Mouse (Mus musculus): ENCODE measurements around the gene Phactr2. TPM values are rescaled to one million over a fixed set of nuclear protein-coding genes. Genes with fewer than 3 reads are reported as not detected.
A peak's percentile ranks its signal among the peaks of the same experiment; 100 is the strongest.

Gene Phactr2
- polyA plus RNA-seq, 1 experiment from 2014 or later: 6.7 TPM

GRCm38 (mm10) chr10:13453200-13453990 lies 20.8 kb downstream of the Phactr2 start:
- Histone ChIP-seq H3K27ac (ENCODE audit: low read depth, low read length) (no peak overlapping the region), H3K36me3 (ENCODE audit: control insufficient read depth, insufficient read depth, low read length) (no peaks in the 10 kb centered on the region), H3K4me2 (ENCODE audit: low read length) (no peak overlapping the region), H3K27me3 (replicated peaks; ENCODE audit: control insufficient read depth, insufficient read depth, low read length) (no peaks in the 10 kb centered on the region), H3K4me3 (ENCODE audit: low read length) (no peak overlapping the region), H3K9ac (ENCODE audit: low read depth, low read length) (no peak overlapping the region), H3K9me3 (ENCODE audit: control insufficient read depth, low read length) (no peaks in the 10 kb centered on the region), H3K4me1 (ENCODE audit: control insufficient read depth, insufficient read depth, low read depth, low read length) (no peaks in the 10 kb centered on the region)
- no peak for ATAC-seq
- WGBS: 91% methylated on average over 13 of the region's 13 CpGs

GRCm38 (mm10) chr10:13451640-13452039 lies 22.6 kb downstream of the Phactr2 start:
- H3K27me3 ChIP-seq (replicated peaks; ENCODE audit: control insufficient read depth, insufficient read depth, low read length): no peaks in the 10 kb centered on the region
- no peaks in the 10 kb centered on the region for H3K4me1 ChIP-seq (ENCODE audit: control insufficient read depth, insufficient read depth, low read depth, low read length)
- no peaks in the 10 kb centered on the region for H3K36me3 ChIP-seq (ENCODE audit: control insufficient read depth, insufficient read depth, low read length)
- ATAC-seq: no peak
- no peaks in the 10 kb centered on the region for H3K9me3 ChIP-seq (ENCODE audit: control insufficient read depth, low read length)
- no peak overlapping the region for H3K27ac ChIP-seq (ENCODE audit: low read depth, low read length)
- 80% methylated on average over 6 of the region's 6 CpGs for WGBS
- no peak overlapping the region for H3K9ac ChIP-seq (ENCODE audit: low read depth, low read length)
- no peak overlapping the region for H3K4me3 ChIP-seq (ENCODE audit: low read length)
- H3K4me2 ChIP-seq (ENCODE audit: low read length): no peak overlapping the region

DNA sequence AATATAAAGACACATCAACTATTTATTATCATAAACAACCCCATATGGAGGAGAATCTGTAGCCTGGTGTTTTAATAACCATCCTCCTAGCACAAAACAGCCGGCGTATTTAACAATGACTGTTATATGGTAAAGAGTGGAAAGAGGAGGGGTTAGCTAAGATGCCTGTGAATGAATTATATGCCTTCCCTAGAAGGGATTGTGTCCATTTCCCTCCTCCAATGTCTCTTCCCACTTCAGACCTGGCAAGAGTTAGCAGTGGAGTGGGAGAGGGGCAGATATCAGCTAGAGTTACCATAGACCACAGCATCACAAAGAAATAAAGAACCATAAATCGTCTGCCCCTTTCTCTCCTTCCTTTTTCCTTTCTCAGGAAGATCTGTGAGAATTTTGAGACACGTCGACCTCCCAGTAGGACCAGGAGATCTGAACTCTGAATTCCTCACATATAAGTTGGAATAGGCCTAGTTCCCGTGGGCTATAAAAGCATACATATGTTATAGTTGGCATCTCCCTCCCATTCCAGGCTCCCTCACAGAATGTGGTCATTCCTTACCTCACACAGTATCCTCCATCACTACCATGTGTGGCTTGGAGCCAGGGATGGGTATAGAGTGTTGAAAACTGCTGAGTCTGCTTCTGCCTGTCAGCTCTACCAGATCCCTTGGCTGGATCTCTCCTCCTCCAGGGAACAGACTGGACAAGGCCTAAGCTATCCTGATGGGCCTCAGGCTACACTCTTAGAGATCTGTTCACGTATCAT lies 25.7 kb downstream of the Phactr2 start:
- ATAC-seq: no peak

GRCm38 (mm10) chr10:13446791-13447249 lies 27.4 kb downstream of the Phactr2 start:
- 50% methylated on average over 3 of the region's 3 CpGs for WGBS
- ATAC-seq: peak; percentile 91
- H3K27ac ChIP-seq (ENCODE audit: low read depth, low read length): no peak overlapping the region
- H3K4me2 ChIP-seq (ENCODE audit: low read length): no peak overlapping the region
- no peaks in the 10 kb centered on the region for H3K9me3 ChIP-seq (ENCODE audit: control insufficient read depth, low read length)
- no peaks in the 10 kb centered on the region for H3K36me3 ChIP-seq (ENCODE audit: control insufficient read depth, insufficient read depth, low read length)
- no peaks in the 10 kb centered on the region for H3K4me1 ChIP-seq (ENCODE audit: control insufficient read depth, insufficient read depth, low read depth, low read length)
- no peak overlapping the region for H3K4me3 ChIP-seq (ENCODE audit: low read length)
- no peaks in the 10 kb centered on the region for H3K27me3 ChIP-seq (replicated peaks; ENCODE audit: control insufficient read depth, insufficient read depth, low read length)
- H3K9ac ChIP-seq (ENCODE audit: low read depth, low read length): no peak overlapping the region

More for the DNA sequence above, 25.7 kb downstream of the Phactr2 start:
- H3K36me3 ChIP-seq (ENCODE audit: control insufficient read depth, insufficient read depth, low read length): no peaks in the 10 kb centered on the region
- no peaks in the 10 kb centered on the region for H3K4me1 ChIP-seq (ENCODE audit: control insufficient read depth, insufficient read depth, low read depth, low read length)
- no peaks in the 10 kb centered on the region for H3K27me3 ChIP-seq (replicated peaks; ENCODE audit: control insufficient read depth, insufficient read depth, low read length)
- WGBS: 73% methylated on average over 7 of the region's 7 CpGs
- H3K27ac ChIP-seq (ENCODE audit: low read depth, low read length): no peak overlapping the region
- no peak overlapping the region for H3K4me3 ChIP-seq (ENCODE audit: low read length)
- no peak overlapping the region for H3K4me2 ChIP-seq (ENCODE audit: low read length)
- no peak overlapping the region for H3K9ac ChIP-seq (ENCODE audit: low read depth, low read length)
- no peaks in the 10 kb centered on the region for H3K9me3 ChIP-seq (ENCODE audit: control insufficient read depth, low read length)

GRCm38 (mm10) chr10:13444257-13444656 lies 30.0 kb downstream of the Phactr2 start:
- Histone ChIP-seq H3K9me3 (ENCODE audit: control insufficient read depth, low read length) (no peaks in the 10 kb centered on the region), H3K27me3 (replicated peaks; ENCODE audit: control insufficient read depth, insufficient read depth, low read length) (no peaks in the 10 kb centered on the region), H3K27ac (ENCODE audit: low read depth, low read length) (no peak overlapping the region), H3K4me2 (ENCODE audit: low read length) (no peak overlapping the region), H3K9ac (ENCODE audit: low read depth, low read length) (no peak overlapping the region), H3K4me3 (ENCODE audit: low read length) (no peak overlapping the region), H3K36me3 (ENCODE audit: control insufficient read depth, insufficient read depth, low read length) (no peaks in the 10 kb centered on the region), H3K4me1 (ENCODE audit: control insufficient read depth, insufficient read depth, low read depth, low read length) (no peaks in the 10 kb centered on the region)
- ATAC-seq: no peak
- WGBS: 88% methylated on average over 5 of the region's 5 CpGs

GRCm38 (mm10) chr10:13443647-13444046 lies 30.6 kb downstream of the Phactr2 start:
- no peaks in the 10 kb centered on the region for H3K4me1 ChIP-seq (ENCODE audit: control insufficient read depth, insufficient read depth, low read depth, low read length)
- no peak overlapping the region for H3K27ac ChIP-seq (ENCODE audit: low read depth, low read length)
- H3K9me3 ChIP-seq (ENCODE audit: control insufficient read depth, low read length): no peaks in the 10 kb centered on the region
- H3K4me2 ChIP-seq (ENCODE audit: low read length): no peak overlapping the region
- H3K9ac ChIP-seq (ENCODE audit: low read depth, low read length): no peak overlapping the region
- no peaks in the 10 kb centered on the region for H3K36me3 ChIP-seq (ENCODE audit: control insufficient read depth, insufficient read depth, low read length)
- no peak overlapping the region for H3K4me3 ChIP-seq (ENCODE audit: low read length)
- no peak for ATAC-seq
- 82% methylated on average over 6 of the region's 6 CpGs for WGBS
- H3K27me3 ChIP-seq (replicated peaks; ENCODE audit: control insufficient read depth, insufficient read depth, low read length): no peaks in the 10 kb centered on the region

DNA sequence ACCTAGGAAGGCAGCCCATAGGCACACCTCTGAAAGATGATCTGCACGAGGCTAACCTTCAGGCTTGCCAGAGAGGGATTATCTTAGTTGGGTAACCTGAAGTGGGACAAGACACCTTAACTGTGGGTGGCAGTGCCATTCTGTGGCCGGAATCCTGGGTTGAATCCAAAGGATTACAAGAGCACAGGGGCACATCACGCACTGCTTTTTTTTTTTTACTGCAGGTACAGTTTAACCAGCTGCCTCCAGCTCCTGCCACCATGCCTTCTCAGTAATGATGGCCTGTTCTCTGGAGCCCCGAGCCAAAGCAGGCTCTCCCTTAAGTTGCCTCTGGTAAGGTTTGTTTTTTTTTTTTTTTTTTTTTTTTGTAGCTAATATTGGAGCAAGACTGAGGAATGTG lies 33.9 kb downstream of the Phactr2 start:
- no peak overlapping the region for H3K27ac ChIP-seq (ENCODE audit: low read depth, low read length)
- H3K4me2 ChIP-seq (ENCODE audit: low read length): no peak overlapping the region
- H3K27me3 ChIP-seq (replicated peaks; ENCODE audit: control insufficient read depth, insufficient read depth, low read length): no peaks in the 10 kb centered on the region
- H3K9ac ChIP-seq (ENCODE audit: low read depth, low read length): no peak overlapping the region
- no peaks in the 10 kb centered on the region for H3K9me3 ChIP-seq (ENCODE audit: control insufficient read depth, low read length)
- no peaks in the 10 kb centered on the region for H3K36me3 ChIP-seq (ENCODE audit: control insufficient read depth, insufficient read depth, low read length)
- no peak for ATAC-seq
- WGBS: 90% methylated on average over 4 of the region's 4 CpGs
- no peak overlapping the region for H3K4me3 ChIP-seq (ENCODE audit: low read length)
- no peaks in the 10 kb centered on the region for H3K4me1 ChIP-seq (ENCODE audit: control insufficient read depth, insufficient read depth, low read depth, low read length)

GRCm38 (mm10) chr10:13438118-13438821 lies 35.9 kb downstream of the Phactr2 start:
- H3K9ac ChIP-seq (ENCODE audit: low read depth, low read length): no peak overlapping the region
- H3K27ac ChIP-seq (ENCODE audit: low read depth, low read length): no peak overlapping the region
- 53% methylated on average over 10 of the region's 10 CpGs for WGBS
- no peak overlapping the region for H3K4me3 ChIP-seq (ENCODE audit: low read length)
- no peaks in the 10 kb centered on the region for H3K27me3 ChIP-seq (replicated peaks; ENCODE audit: control insufficient read depth, insufficient read depth, low read length)
- H3K4me1 ChIP-seq (ENCODE audit: control insufficient read depth, insufficient read depth, low read depth, low read length): no peaks in the 10 kb centered on the region
- no peak for ATAC-seq
- no peak overlapping the region for H3K4me2 ChIP-seq (ENCODE audit: low read length)
- no peaks in the 10 kb centered on the region for H3K9me3 ChIP-seq (ENCODE audit: control insufficient read depth, low read length)
- H3K36me3 ChIP-seq (ENCODE audit: control insufficient read depth, insufficient read depth, low read length): no peaks in the 10 kb centered on the region

DNA sequence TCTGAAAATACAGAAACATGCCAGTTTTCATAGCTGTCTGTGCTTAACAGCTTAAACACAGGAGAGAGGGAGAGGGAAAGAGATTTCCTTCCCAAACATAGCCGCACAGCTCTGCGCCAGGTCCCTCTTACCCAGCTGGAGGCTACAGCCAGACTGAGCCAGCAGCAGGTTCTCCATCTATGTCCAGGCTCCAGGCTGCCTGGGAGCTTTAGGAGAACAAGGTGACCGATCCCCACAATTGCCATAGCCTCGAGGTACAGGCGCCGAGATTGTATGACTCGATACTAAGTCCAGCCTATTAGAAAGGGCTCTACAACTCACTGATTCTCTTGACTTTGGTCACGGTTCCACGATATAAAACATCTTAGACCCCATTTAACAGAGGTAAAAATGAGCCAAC lies 37.2 kb downstream of the Phactr2 start:
- WGBS: 92% methylated on average over 9 of the region's 9 CpGs
- no peaks in the 10 kb centered on the region for H3K4me1 ChIP-seq (ENCODE audit: control insufficient read depth, insufficient read depth, low read depth, low read length)
- no peak for ATAC-seq
- no peak overlapping the region for H3K9ac ChIP-seq (ENCODE audit: low read depth, low read length)
- no peaks in the 10 kb centered on the region for H3K9me3 ChIP-seq (ENCODE audit: control insufficient read depth, low read length)
- no peaks in the 10 kb centered on the region for H3K27me3 ChIP-seq (replicated peaks; ENCODE audit: control insufficient read depth, insufficient read depth, low read length)
- no peak overlapping the region for H3K4me2 ChIP-seq (ENCODE audit: low read length)
- H3K27ac ChIP-seq (ENCODE audit: low read depth, low read length): no peak overlapping the region
- H3K36me3 ChIP-seq (ENCODE audit: control insufficient read depth, insufficient read depth, low read length): no peaks in the 10 kb centered on the region
- no peak overlapping the region for H3K4me3 ChIP-seq (ENCODE audit: low read length)

Data from hindbrain, embryonic 16.5 days (tissue).